Mouse (Mus musculus) heart, postnatal 0 days (tissue): ENCODE data around the gene Pigf.

Experiments used
- CTCF ChIP-seq: IDR thresholded peaks from 2 replicates; pipeline ENCODE4 v1.5.1; 2016; ENCODE audit warnings: antibody characterized with exemption, control low read depth, low read depth
- EP300 ChIP-seq: IDR thresholded peaks from 2 replicates; pipeline ENCODE4 v1.6.1; 2016; ENCODE audit warnings: antibody characterized with exemption, low read depth

DNA sequence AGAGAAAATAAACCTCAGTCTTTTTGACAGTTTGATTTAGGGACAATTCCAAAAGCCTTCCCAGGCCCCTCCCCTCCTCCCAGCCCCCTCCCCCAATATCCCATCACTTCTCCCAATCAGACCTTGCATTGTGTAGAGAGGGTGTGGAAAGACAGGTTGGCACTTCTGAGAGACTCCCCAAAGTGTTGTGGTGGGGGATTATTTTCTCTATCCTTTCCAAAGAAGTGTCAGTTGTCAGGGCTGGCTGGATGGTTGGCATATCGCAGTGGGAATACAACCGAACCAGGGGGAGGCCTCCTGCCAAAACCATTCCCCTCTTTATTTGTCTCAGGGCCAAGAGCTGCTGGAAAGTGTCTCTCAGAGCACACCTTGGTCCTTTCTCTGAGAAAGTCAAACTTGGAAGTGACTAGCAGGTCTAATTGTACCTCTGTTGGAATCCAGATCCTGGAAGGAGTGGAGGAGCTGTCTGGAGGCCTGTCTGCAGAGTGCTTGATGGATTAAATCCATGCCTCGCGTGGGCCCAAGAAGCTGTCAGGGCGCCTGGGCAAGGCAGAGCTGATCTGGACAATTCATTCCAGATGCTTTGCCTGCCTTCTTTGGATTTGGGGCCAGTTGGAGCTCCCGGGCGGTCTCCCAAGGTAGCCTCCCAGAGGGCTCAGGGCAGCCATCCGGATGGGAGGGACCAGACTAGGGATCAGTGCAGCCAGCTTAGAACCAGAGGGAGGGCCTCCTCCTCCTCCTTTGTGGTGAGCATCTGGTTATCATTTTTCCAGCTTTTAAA lies 32.5 kb upstream of the Pigf start:
- TF ChIP-seq EP300, result no peak
- TF ChIP-seq CTCF, result no peak
